Mouse (Mus musculus) lung, postnatal 36 days (tissue): ENCODE data around the gene Nudt22.

Source experiments
- DNase-seq: peaks from one replicate; pipeline ENCODE4 v3.0.0; 2022; ENCODE audit warnings: mixed read lengths

The Nudt22 gene

GRCm38 (mm10) chr19:6996006-6996405 is at the start of gene Nudt22, which contains the start of gene Trpt1:
Gene Nudt22 (minus strand): TSS chr19:6996117.
Gene Trpt1 (plus strand): TSS chr19:6996131.
- peak; percentile 96 for DNase-seq

GRCm38 (mm10) chr19:7044706-7045105 is 48.8 kb upstream of the Nudt22 start:
- no peak for DNase-seq

- DNase-seq = no peak
These were observed 48.4 kb upstream of the Nudt22 start for GRCm38 (mm10) chr19:7044279-7044678.

- no peak for DNase-seq
These were observed 45.3 kb upstream of the Nudt22 start for GRCm38 (mm10) chr19:7041171-7041570.

GRCm38 (mm10) chr19:7040637-7041130 is 44.8 kb upstream of the Nudt22 start:
- DNase-seq = no peak

- peak; percentile 100 for DNase-seq
These were observed 44.1 kb upstream of the Nudt22 start, which contains the start of gene Stip1 for GRCm38 (mm10) chr19:7039841-7040636. Gene Stip1 (minus strand): TSS chr19:7039967.

GRCm38 (mm10) chr19:7039088-7039720 is 43.3 kb upstream of the Nudt22 start:
- DNase-seq = peak; percentile 61

GRCm38 (mm10) chr19:7034006-7034405 is 38.1 kb upstream of the Nudt22 start:
- DNase-seq = no peak

- DNase-seq = no peak
These were observed 33.6 kb upstream of the Nudt22 start for GRCm38 (mm10) chr19:7029531-7029930.

- peak; percentile 80 for DNase-seq
These were observed 24.3 kb upstream of the Nudt22 start for GRCm38 (mm10) chr19:7020224-7020641.

- peak; percentile 86 for DNase-seq
These were observed 23.3 kb upstream of the Nudt22 start, which contains the start of gene Fermt3 for GRCm38 (mm10) chr19:7019191-7019590. Gene Fermt3 (minus strand): TSS chr19:7019469.

GRCm38 (mm10) chr19:7018546-7018945 is 22.6 kb upstream of the Nudt22 start:
- no peak for DNase-seq

GRCm38 (mm10) chr19:7017541-7018457 is 21.9 kb upstream of the Nudt22 start:
- DNase-seq = peak; percentile 45

- no peak for DNase-seq
These were observed 18.7 kb upstream of the Nudt22 start for GRCm38 (mm10) chr19:7014481-7015135.

GRCm38 (mm10) chr19:7013984-7014383 is 18.1 kb upstream of the Nudt22 start:
- no peak for DNase-seq

- no peak for DNase-seq
These were observed 16.5 kb upstream of the Nudt22 start for GRCm38 (mm10) chr19:7012426-7012825.

- DNase-seq = no peak
These were observed 11.1 kb upstream of the Nudt22 start for GRCm38 (mm10) chr19:7006892-7007593.

- no peak for DNase-seq
These were observed 3.6 kb upstream of the Nudt22 start for GRCm38 (mm10) chr19:6999360-7000063.

- DNase-seq = no peak
These were observed 1.9 kb upstream of the Nudt22 start for GRCm38 (mm10) chr19:6997721-6998290.

- no peak for DNase-seq
These were observed 494 bp downstream of the Nudt22 start for GRCm38 (mm10) chr19:6995255-6995991.
